Mouse (Mus musculus) embryonic facial prominence, embryonic 15.5 days (tissue): ENCODE measurements at regions not wholly inside any gene's neighbourhood (a gene's known extent, or its start where the extent isn't known, plus 50 kb on each side); places are given as distances from the start of the nearest gene placed in this dataset.

ENCODE experiments used
- ATAC-seq: fragments of 200-750 bp; cut with Nextera tagmentation; 2 replicates; pipeline ENCODE4 v1.8.0; 2017; ENCODE audit warnings: low read depth, moderate TSS enrichment; ENCODE audit not compliant: insufficient number of reproducible peaks, low FRiP score, low TSS enrichment
- H3K27ac ChIP-seq: fragments of 300-500 bp; sonication (generic); replicated peaks from 2 replicates; pipeline ENCODE4 v1.5.1; 2015; ENCODE audit warnings: mild to moderate bottlenecking, inconsistent platforms
- H3K27me3 ChIP-seq: fragments of 300-500 bp; sonication (generic); 2 replicates; pipeline ENCODE4 v1.6.1; 2015; ENCODE audit warnings: inconsistent platforms
- H3K36me3 ChIP-seq: fragments of 300-500 bp; sonication (generic); 2 replicates; pipeline ENCODE4 v1.6.1; 2015; ENCODE audit warnings: mild to moderate bottlenecking, inconsistent platforms
- H3K4me1 ChIP-seq: fragments of 300-500 bp; sonication (generic); 2 replicates; pipeline ENCODE4 v1.6.1; 2015; ENCODE audit warnings: inconsistent platforms
- H3K4me2 ChIP-seq: fragments of 300-500 bp; sonication (generic); replicated peaks from 2 replicates; pipeline ENCODE4 v1.6.1; 2015; ENCODE audit warnings: mild to moderate bottlenecking, inconsistent platforms
- H3K4me3 ChIP-seq: fragments of 300-500 bp; sonication (generic); replicated peaks from 2 replicates; pipeline ENCODE4 v1.5.1; 2015; ENCODE audit warnings: mild to moderate bottlenecking, inconsistent platforms
- H3K9ac ChIP-seq: fragments of 300-500 bp; sonication (generic); 2 replicates; pipeline ENCODE4 v1.6.1; 2015; ENCODE audit warnings: inconsistent platforms
- H3K9me3 ChIP-seq: fragments of 300-500 bp; sonication (generic); replicated peaks from 2 replicates; pipeline ENCODE4 v1.6.1; 2016; ENCODE audit warnings: inconsistent platforms
- WGBS: fragments of 180-500 bp; shearing (Covaris S2); methylation state at CpG from one replicate; pipeline ENCODE4 v1.1.7; 2015; 5-methylcytosine and 5-hydroxymethylcytosine counted together

DNA sequence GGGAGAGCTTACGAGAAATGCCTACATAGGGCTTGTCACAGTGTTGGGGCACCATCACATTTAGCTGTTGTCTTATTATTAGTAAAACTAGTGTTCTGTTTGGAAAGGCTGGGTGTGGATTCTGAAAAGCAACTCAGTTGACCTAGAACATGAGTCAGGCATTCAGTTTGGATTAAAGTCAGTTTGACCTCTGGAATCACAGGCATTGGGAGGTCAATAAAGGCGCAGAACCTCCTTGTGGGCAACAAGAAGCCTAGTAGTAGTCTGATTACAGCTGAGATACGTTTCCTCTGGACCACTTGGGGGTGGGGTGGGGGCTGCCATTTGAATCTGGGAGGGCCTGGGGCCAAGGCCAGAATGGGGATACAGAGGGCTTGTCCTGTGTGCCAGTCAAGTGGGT lies 52.1 kb upstream of the Map3k1 start:
- Histone ChIP-seq H3K9me3 (no peaks in the 10 kb centered on the region), H3K27me3 (no peaks in the 10 kb centered on the region), H3K27ac (no peak overlapping the region), H3K4me1 (no peaks in the 10 kb centered on the region), H3K9ac (no peak overlapping the region), H3K4me3 (no peak overlapping the region), H3K4me2 (no peak overlapping the region), H3K36me3 (no peaks in the 10 kb centered on the region)
- no peak for ATAC-seq
- WGBS: 73% methylated on average over 3 of the region's 3 CpGs

DNA sequence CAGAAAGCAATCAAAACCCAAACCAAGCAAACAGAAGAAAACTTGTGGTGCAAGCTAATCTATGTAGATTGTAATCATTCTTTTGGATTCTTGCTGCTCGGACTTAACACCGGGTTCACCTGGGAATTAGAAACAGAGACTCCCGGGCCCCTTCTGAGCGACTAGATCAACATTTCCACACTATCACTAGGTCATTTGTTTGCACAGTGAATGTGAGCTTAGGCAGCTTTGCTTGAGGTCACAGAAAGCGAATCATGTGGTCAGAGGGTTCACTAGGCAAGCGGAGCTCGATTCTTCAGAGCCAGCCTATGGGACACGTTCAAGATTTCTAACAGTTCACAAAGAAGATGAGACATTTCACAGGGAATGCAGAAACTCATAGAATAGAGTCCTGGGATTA lies 53.5 kb upstream of the Map3k1 start:
- WGBS: 72% methylated on average over 8 of the region's 8 CpGs
- Histone ChIP-seq H3K4me1 (no peaks in the 10 kb centered on the region), H3K9me3 (no peaks in the 10 kb centered on the region), H3K27ac (no peak overlapping the region), H3K4me2 (no peak overlapping the region), H3K9ac (no peak overlapping the region), H3K4me3 (no peak overlapping the region), H3K36me3 (no peaks in the 10 kb centered on the region), H3K27me3 (no peaks in the 10 kb centered on the region)
- ATAC-seq: no peak

- no peak for ATAC-seq
- Histone ChIP-seq H3K27ac (no peak overlapping the region), H3K9ac (no peak overlapping the region), H3K36me3 (no peaks in the 10 kb centered on the region), H3K9me3 (no peaks in the 10 kb centered on the region), H3K4me2 (no peak overlapping the region), H3K4me3 (no peak overlapping the region), H3K27me3 (no peaks in the 10 kb centered on the region), H3K4me1 (peaks cover 16% of the 10 kb centered on the region)
- WGBS: 95% methylated on average over 7 of the region's 7 CpGs
Observed at GRCm38 (mm10) chr13:111865956-111866355, 57.2 kb upstream of the Map3k1 start.

DNA sequence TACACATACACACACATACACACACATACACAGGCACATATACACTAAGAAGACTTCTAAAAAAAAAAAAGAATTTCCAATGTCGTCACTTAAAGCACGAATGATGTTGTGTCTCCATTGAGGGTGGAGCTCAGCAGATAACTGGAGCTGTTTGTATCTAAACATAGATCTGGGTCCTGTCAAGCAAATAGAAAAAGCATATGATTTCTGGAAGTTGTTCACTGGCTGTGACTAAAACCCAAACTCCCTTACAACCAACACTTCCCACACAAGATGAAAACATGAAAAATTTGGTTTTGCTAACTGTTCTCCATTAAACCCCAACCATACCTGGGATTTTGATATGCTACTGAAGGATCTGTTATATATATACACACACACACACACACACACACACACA lies 58.5 kb upstream of the Map3k1 start:
- no peaks in the 10 kb centered on the region for H3K27me3 ChIP-seq
- H3K4me3 ChIP-seq: no peak overlapping the region
- WGBS: 68% methylated on average over 2 of the region's 2 CpGs
- no peaks in the 10 kb centered on the region for H3K36me3 ChIP-seq
- H3K4me2 ChIP-seq: peak overlapping the region; percentile 43
- H3K27ac ChIP-seq: peak overlapping the region; percentile 85; the same call in 1 of the 2 replicates
- ATAC-seq: no peak
- H3K4me1 ChIP-seq: peaks cover 16% of the 10 kb centered on the region
- H3K9ac ChIP-seq: no peak overlapping the region
- H3K9me3 ChIP-seq: no peaks in the 10 kb centered on the region

DNA sequence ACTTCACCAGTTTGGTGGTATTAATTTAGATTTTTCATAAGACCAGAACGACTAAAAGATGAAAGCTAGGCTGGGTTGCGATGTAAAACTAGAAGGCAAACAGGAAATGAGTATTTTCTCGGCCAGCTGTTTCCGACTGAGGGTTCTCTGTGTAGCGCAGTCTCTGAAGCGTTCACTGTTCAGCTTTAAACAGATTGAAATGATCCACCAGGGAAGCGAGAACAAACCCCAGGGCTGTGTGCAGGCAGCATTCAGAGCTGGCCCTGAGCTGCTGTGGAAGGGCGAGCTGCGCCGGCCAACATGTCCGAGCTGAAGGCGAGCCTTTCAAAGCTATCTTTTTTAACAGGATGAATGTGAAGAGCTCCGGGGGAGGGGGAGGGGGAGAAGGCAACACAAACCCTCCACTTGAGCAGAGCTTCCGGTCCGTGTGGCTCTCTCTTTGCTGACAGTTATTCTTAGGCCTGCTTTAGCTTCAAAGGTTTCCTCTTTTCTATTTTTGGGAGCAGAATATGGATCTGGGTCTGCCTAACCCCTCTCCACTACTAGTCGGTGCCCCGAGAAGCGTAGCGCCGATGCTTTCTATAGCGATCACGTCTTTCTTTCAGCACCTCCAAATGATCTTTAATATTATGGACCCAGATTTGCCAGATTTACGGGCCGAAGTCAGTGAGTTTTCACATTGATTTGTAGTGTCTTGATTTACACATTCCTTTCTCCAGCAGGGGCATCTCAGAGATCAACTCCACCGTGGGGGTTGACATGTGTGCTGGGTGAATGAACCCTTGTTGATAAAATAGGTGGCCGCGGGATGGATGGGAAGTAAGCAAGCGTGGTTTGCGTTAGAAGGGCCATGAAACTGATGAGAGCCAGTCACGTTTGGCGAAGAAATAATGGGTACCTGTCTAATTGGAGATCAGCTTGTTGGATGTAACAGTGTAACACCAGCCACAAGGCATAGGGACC lies 59.3 kb upstream of the Map3k1 start:
- peak overlapping the region; percentile 43 for H3K4me2 ChIP-seq
- ATAC-seq: peak; percentile 67
- H3K27ac ChIP-seq: peak overlapping the region; percentile 85
- H3K9ac ChIP-seq: 0 out of 2 replicates have a peak overlapping the region, but pooled peaks have one; percentile 10
- H3K9me3 ChIP-seq: no peaks in the 10 kb centered on the region
- peaks cover 16% of the 10 kb centered on the region for H3K4me1 ChIP-seq
- H3K27me3 ChIP-seq: no peaks in the 10 kb centered on the region
- WGBS: 20% methylated on average over 31 of the region's 31 CpGs
- H3K4me3 ChIP-seq: peak overlapping the region; percentile 29
- no peaks in the 10 kb centered on the region for H3K36me3 ChIP-seq

GRCm38 (mm10) chr13:111868947-111869346 lies 60.2 kb upstream of the Map3k1 start:
- Histone ChIP-seq H3K36me3 (no peaks in the 10 kb centered on the region), H3K9ac (no peak overlapping the region), H3K9me3 (no peaks in the 10 kb centered on the region), H3K27me3 (no peaks in the 10 kb centered on the region), H3K27ac (no peak overlapping the region), H3K4me1 (peaks cover 16% of the 10 kb centered on the region), H3K4me2 (no peak overlapping the region), H3K4me3 (no peak overlapping the region)
- ATAC-seq: no peak
- 34% methylated on average over 3 of the region's 3 CpGs for WGBS

DNA sequence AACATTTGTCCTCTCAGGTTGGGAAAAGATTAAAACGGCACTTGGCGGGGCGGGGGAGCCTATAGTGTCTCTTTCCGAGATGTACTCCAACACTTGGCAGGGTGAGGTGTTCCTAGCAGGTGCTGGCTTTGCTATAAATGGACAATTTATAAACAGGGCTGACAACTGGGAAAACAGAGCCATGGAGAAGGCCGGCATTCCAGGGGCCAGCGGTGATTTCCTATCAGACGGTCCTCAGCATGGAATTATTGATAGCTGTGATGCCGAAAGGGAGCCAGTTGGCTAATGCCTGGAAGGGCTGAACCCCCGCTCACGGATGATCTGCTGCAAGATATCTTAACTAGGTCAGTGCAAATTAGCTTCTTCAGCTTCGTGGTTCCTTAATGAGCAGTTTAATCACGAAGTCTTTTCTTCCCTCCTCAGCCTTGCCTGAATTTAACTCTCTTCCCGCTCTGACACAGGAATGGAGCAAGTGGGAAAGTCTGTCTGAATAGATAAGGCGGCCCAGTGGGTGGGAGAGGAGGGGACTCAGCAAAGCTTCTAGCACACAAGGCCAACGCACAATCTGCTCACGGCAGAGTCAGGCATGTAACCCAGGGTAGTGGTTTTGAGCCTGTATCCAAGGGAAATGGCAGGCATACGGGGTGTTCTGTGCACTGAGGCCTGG lies 61.1 kb upstream of the Map3k1 start:
- no peaks in the 10 kb centered on the region for H3K27me3 ChIP-seq
- H3K4me1 ChIP-seq: peaks cover 16% of the 10 kb centered on the region
- WGBS: 55% methylated on average over 17 of the region's 17 CpGs
- ATAC-seq: no peak
- no peaks in the 10 kb centered on the region for H3K9me3 ChIP-seq
- H3K4me3 ChIP-seq: no peak overlapping the region
- no peaks in the 10 kb centered on the region for H3K36me3 ChIP-seq
- H3K27ac ChIP-seq: no peak overlapping the region
- H3K4me2 ChIP-seq: no peak overlapping the region
- no peak overlapping the region for H3K9ac ChIP-seq

DNA sequence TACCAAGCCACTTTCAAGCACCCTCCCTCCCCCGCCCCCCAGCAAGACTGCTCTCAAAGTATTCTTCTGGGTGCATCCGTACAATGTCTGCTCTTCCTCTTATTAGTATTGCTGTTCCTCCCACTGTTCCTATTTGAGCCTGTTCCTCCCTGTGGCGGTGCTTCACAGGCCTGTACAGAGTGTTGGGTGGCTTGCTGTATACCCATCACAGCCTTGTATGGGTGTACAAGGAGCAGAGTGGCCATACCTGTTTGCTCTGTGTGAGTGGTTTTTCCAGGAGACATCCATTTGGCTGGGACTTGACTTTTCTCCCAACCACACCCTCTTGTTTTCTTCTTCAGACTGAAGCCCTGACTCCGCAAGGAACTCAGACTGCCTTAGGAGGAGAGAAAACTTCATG lies 61.7 kb upstream of the Map3k1 start:
- Histone ChIP-seq H3K4me1 (peaks cover 16% of the 10 kb centered on the region), H3K4me2 (no peak overlapping the region), H3K27me3 (no peaks in the 10 kb centered on the region), H3K36me3 (no peaks in the 10 kb centered on the region), H3K4me3 (no peak overlapping the region), H3K9ac (no peak overlapping the region), H3K9me3 (no peaks in the 10 kb centered on the region), H3K27ac (no peak overlapping the region)
- WGBS: 72% methylated on average over 4 of the region's 4 CpGs
- no peak for ATAC-seq

GRCm38 (mm10) chr13:111871672-111872410 lies 63.0 kb upstream of the Map3k1 start:
- Histone ChIP-seq H3K4me1 (peaks cover 16% of the 10 kb centered on the region), H3K9me3 (no peaks in the 10 kb centered on the region), H3K4me2 (no peak overlapping the region), H3K4me3 (no peak overlapping the region), H3K27ac (no peak overlapping the region), H3K27me3 (no peaks in the 10 kb centered on the region), H3K36me3 (no peaks in the 10 kb centered on the region), H3K9ac (no peak overlapping the region)
- ATAC-seq: no peak
- whole genome bisulfite sequencing: 90% methylated on average over 25 of the region's 25 CpGs

- 67% methylated on average over 3 of the region's 3 CpGs for WGBS
- Histone ChIP-seq H3K9ac (no peak overlapping the region), H3K4me2 (no peak overlapping the region), H3K27ac (no peak overlapping the region), H3K4me1 (peaks cover 7% of the 10 kb centered on the region; the same call in 1 of the 2 replicates), H3K4me3 (no peak overlapping the region), H3K36me3 (no peaks in the 10 kb centered on the region), H3K9me3 (no peaks in the 10 kb centered on the region), H3K27me3 (no peaks in the 10 kb centered on the region)
- ATAC-seq: no peak
Observed at GRCm38 (mm10) chr13:111874330-111874729, 65.5 kb upstream of the Map3k1 start.

- 76% methylated on average over 3 of the region's 3 CpGs for WGBS
- no peak for ATAC-seq
- Histone ChIP-seq H3K9ac (no peak overlapping the region), H3K4me2 (no peak overlapping the region), H3K4me1 (no peaks in the 10 kb centered on the region), H3K36me3 (no peaks in the 10 kb centered on the region), H3K27me3 (no peaks in the 10 kb centered on the region), H3K4me3 (no peak overlapping the region), H3K27ac (no peak overlapping the region), H3K9me3 (0 out of 2 replicates have a peak, but pooled peaks cover 5% of the 10 kb centered on the region)
Observed at GRCm38 (mm10) chr13:111876404-111876803, 67.6 kb upstream of the Map3k1 start.
